Comparison of ENCODE assay signal across 25 mouse cellular contexts in genomic region chr2:9033079-9033478, GRCm38 (mm10).
DNase-seq lines count a peak whose midpoint lies in the region; ATAC-seq and TF ChIP-seq lines count a peak whose summit lies in the region.
"Had no signal": no experiment of that assay in that cellular context is flagged by ENCODE, and none has a peak within 500 bp of the region (broad histone marks: within the 10 kb centered on the region; RNA-seq: fewer than 3 reads in every experiment).

No protein-coding gene starts in this region.

- no peak overlapping the region for H3K4me2 ChIP-seq in embryonic facial prominence, embryonic 14.5 days (ENCODE audit: low read depth, low read length)
- no peak overlapping the region for H3K4me2 ChIP-seq in midbrain, postnatal 0 days (ENCODE audit: low read depth, low read length, poor library complexity, severe bottlenecking)
- H3K4me2 ChIP-seq in midbrain, embryonic 11.5 days, result no peak overlapping the region
- H3K4me2 ChIP-seq: embryonic facial prominence, embryonic 13.5 days; forebrain, embryonic 12.5 days; heart, embryonic 12.5 days; heart, embryonic 15.5 days; hindbrain, embryonic 13.5 days had no signal

- no peaks in the 10 kb centered on the region for H3K27me3 ChIP-seq in embryonic facial prominence, embryonic 14.5 days (replicated peaks; ENCODE audit: control insufficient read depth, insufficient read depth, low read length)
- no peaks in the 10 kb centered on the region for H3K27me3 ChIP-seq in embryonic facial prominence, embryonic 10.5 days (replicated peaks; ENCODE audit: low read depth, poor library complexity, severe bottlenecking)
- H3K27me3 ChIP-seq in midbrain, postnatal 0 days (ENCODE audit: insufficient read depth, low read length), result no peaks in the 10 kb centered on the region
- no peaks in the 10 kb centered on the region for H3K27me3 ChIP-seq in midbrain, embryonic 11.5 days (ENCODE audit: control insufficient read depth, insufficient read depth, low read length)
- H3K27me3 ChIP-seq: embryonic facial prominence, embryonic 13.5 days; forebrain, embryonic 12.5 days; heart, embryonic 12.5 days; heart, embryonic 15.5 days; hindbrain, embryonic 13.5 days had no signal

- ATAC-seq in embryonic facial prominence, embryonic 14.5 days (ENCODE audit: low read depth), result peak; percentile 53; the same call in 1 of the 2 replicates
- no peak for ATAC-seq in midbrain, postnatal 0 days (ENCODE audit: low FRiP score)
- ATAC-seq in midbrain, embryonic 11.5 days (ENCODE audit: low FRiP score), result no peak
- ATAC-seq: activated CD4-positive, CD25-positive, alpha-beta regulatory T cell, adult 4 months; forebrain, embryonic 16.5 days; intestine, postnatal 0 days had no signal

- H3K9me3 ChIP-seq in embryonic facial prominence, embryonic 14.5 days (ENCODE audit: control insufficient read depth, low read length), result no peaks in the 10 kb centered on the region
- H3K9me3 ChIP-seq in embryonic facial prominence, embryonic 10.5 days, result no peaks in the 10 kb centered on the region
- H3K9me3 ChIP-seq in midbrain, postnatal 0 days (ENCODE audit: low read length), result no peaks in the 10 kb centered on the region
- no peaks in the 10 kb centered on the region for H3K9me3 ChIP-seq in midbrain, embryonic 11.5 days (ENCODE audit: control insufficient read depth, low read length)
- H3K9me3 ChIP-seq: forebrain, embryonic 12.5 days; heart, embryonic 12.5 days; heart, embryonic 15.5 days; hindbrain, embryonic 10.5 days; hindbrain, embryonic 13.5 days had no signal

- H3K27ac ChIP-seq in embryonic facial prominence, embryonic 14.5 days (replicated peaks; ENCODE audit: low read depth, low read length), result no peak overlapping the region
- H3K27ac ChIP-seq in embryonic facial prominence, embryonic 10.5 days (replicated peaks), result no peak overlapping the region
- H3K27ac ChIP-seq in midbrain, postnatal 0 days (ENCODE audit: low read depth, low read length), result no peak overlapping the region
- no peak overlapping the region for H3K27ac ChIP-seq in midbrain, embryonic 11.5 days (ENCODE audit: low read depth, low read length)
- H3K27ac ChIP-seq: embryonic facial prominence, embryonic 13.5 days; forebrain, embryonic 12.5 days; gastrocnemius, adult 2 months; heart, embryonic 15.5 days; hindbrain, embryonic 10.5 days; hindbrain, embryonic 13.5 days had no signal

- no peaks in the 10 kb centered on the region for H3K4me1 ChIP-seq in embryonic facial prominence, embryonic 14.5 days (ENCODE audit: control insufficient read depth, insufficient read depth, low read length)
- no peaks in the 10 kb centered on the region for H3K4me1 ChIP-seq in embryonic facial prominence, embryonic 10.5 days
- H3K4me1 ChIP-seq in midbrain, postnatal 0 days (ENCODE audit: insufficient read depth, low read length), result no peaks in the 10 kb centered on the region
- no peaks in the 10 kb centered on the region for H3K4me1 ChIP-seq in midbrain, embryonic 11.5 days (ENCODE audit: control insufficient read depth, insufficient read depth, low read length)
- H3K4me1 ChIP-seq: embryonic facial prominence, embryonic 13.5 days; forebrain, embryonic 12.5 days; heart, embryonic 12.5 days; heart, embryonic 15.5 days; hindbrain, embryonic 10.5 days; hindbrain, embryonic 13.5 days had no signal

- DNase-seq in embryonic facial prominence, embryonic 14.5 days (ENCODE audit: low spot score), result peak; percentile 45
- DNase-seq in embryonic facial prominence, embryonic 10.5 days (ENCODE audit: low spot score), result no peak
- peak; percentile 22 for DNase-seq in midbrain, postnatal 0 days (ENCODE audit: low spot score)
- DNase-seq in midbrain, embryonic 11.5 days (ENCODE audit: low spot score, missing footprints), result no peak
- peak; percentile 59 for DNase-seq in gonadal fat pad, adult 2 months (ENCODE audit: low read depth)
- no peak for DNase-seq in cerebellum, postnatal 36 days
- DNase-seq: adrenal gland, adult 8-10 months; adrenal gland, postnatal 25 days; cerebellum, adult 18-20 months; cerebellum, adult 9-10 months; cerebellum, postnatal 14 days; gastrocnemius, adult 2 months; gastrocnemius, postnatal 14 days; heart, adult 18-20 months; heart, postnatal 10 days; heart, postnatal 36 days had no signal

- TF ChIP-seq CTCF in midbrain, postnatal 0 days (IDR thresholded peaks at IDR 0.05), result no peak

- no peaks in the 10 kb centered on the region for H3K36me3 ChIP-seq in embryonic facial prominence, embryonic 14.5 days (ENCODE audit: control insufficient read depth, insufficient read depth, low read length)
- no peaks in the 10 kb centered on the region for H3K36me3 ChIP-seq in embryonic facial prominence, embryonic 10.5 days (replicated peaks)
- no peaks in the 10 kb centered on the region for H3K36me3 ChIP-seq in midbrain, postnatal 0 days (ENCODE audit: insufficient read depth, low read length)
- H3K36me3 ChIP-seq in midbrain, embryonic 11.5 days (ENCODE audit: control insufficient read depth, insufficient read depth, low read length), result no peaks in the 10 kb centered on the region
- H3K36me3 ChIP-seq: embryonic facial prominence, embryonic 13.5 days; forebrain, embryonic 12.5 days; heart, embryonic 12.5 days; heart, embryonic 15.5 days; hindbrain, embryonic 10.5 days; hindbrain, embryonic 13.5 days had no signal

- WGBS in embryonic facial prominence, embryonic 14.5 days, result 75% methylated on average over 7 of the region's 7 CpGs
- WGBS in embryonic facial prominence, embryonic 10.5 days, result 89% methylated on average over 7 of the region's 7 CpGs
- 80% methylated on average over 7 of the region's 7 CpGs for WGBS in midbrain, postnatal 0 days
- 91% methylated on average over 7 of the region's 7 CpGs for WGBS in midbrain, embryonic 11.5 days

- no peak overlapping the region for H3K4me3 ChIP-seq in embryonic facial prominence, embryonic 14.5 days (ENCODE audit: low read depth, low read length)
- H3K4me3 ChIP-seq in embryonic facial prominence, embryonic 10.5 days, result no peak overlapping the region
- no peak overlapping the region for H3K4me3 ChIP-seq in midbrain, postnatal 0 days (ENCODE audit: low read depth, low read length)
- H3K4me3 ChIP-seq in midbrain, embryonic 11.5 days (ENCODE audit: low read depth, low read length), result no peak overlapping the region
- H3K4me3 ChIP-seq: embryonic facial prominence, embryonic 13.5 days; forebrain, embryonic 12.5 days; gastrocnemius, adult 2 months; heart, embryonic 12.5 days; heart, embryonic 15.5 days; hindbrain, embryonic 10.5 days; hindbrain, embryonic 13.5 days had no signal

- H3K9ac ChIP-seq in embryonic facial prominence, embryonic 14.5 days (ENCODE audit: low read depth, low read length), result no peak overlapping the region
- H3K9ac ChIP-seq in midbrain, postnatal 0 days (replicated peaks; ENCODE audit: low read length, poor library complexity, severe bottlenecking), result no peak overlapping the region
- no peak overlapping the region for H3K9ac ChIP-seq in midbrain, embryonic 11.5 days (ENCODE audit: low read length)
- H3K9ac ChIP-seq: embryonic facial prominence, embryonic 13.5 days; forebrain, embryonic 12.5 days; heart, embryonic 12.5 days; heart, embryonic 15.5 days; hindbrain, embryonic 13.5 days had no signal

Comparison
In these comparisons a context has a peak if more than half of its experiments do, and no peak if none do; other contexts are left out.
1. DNase-seq: peak in embryonic facial prominence, embryonic 14.5 days (single experiment), midbrain, postnatal 0 days (single experiment) and gonadal fat pad, adult 2 months (single experiment); none in embryonic facial prominence, embryonic 10.5 days (single experiment), midbrain, embryonic 11.5 days (single experiment) and cerebellum, postnatal 36 days (0 of 2).